ENCODE assay signal across 16 mouse cellular contexts in the genomic region with DNA sequence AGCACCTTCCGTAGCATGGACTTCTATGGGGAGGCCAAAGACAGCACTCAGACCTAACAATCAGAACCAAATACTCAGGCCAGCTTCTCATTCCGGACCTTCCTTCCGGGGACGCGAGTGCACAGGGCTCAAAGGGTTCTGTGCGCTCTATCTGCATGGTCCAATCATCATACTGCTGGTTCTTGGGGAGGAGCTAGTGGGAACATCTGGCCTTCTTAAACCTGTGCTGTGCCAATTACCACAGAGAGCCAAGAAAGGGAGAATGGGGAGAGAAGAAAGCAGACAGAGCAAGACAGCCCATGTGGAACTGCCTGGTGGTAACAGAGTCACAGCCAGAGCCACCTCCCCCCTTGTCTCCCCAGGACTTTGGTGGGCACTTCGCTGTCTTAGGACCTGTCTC. TPM values are rescaled to one million over a fixed set of nuclear protein-coding genes. Genes with fewer than 3 reads are reported as not detected.
A peak's percentile ranks its signal among the peaks of the same experiment; 100 is the strongest.
DNase-seq lines count a peak whose midpoint lies in the region; ATAC-seq and TF ChIP-seq lines count a peak whose summit lies in the region.
"Had no signal": no experiment of that assay in that cellular context is flagged by ENCODE, and none has a peak within 500 bp of the region (broad histone marks: within the 10 kb centered on the region; RNA-seq: fewer than 3 reads in every experiment).

No protein-coding gene starts in this region.

- no peaks in the 10 kb centered on the region for H3K9me3 ChIP-seq in kidney, embryonic 15.5 days (replicated peaks)
- H3K9me3 ChIP-seq in lung, postnatal 0 days (ENCODE audit: low read length) = no peaks in the 10 kb centered on the region
- H3K9me3 ChIP-seq: embryonic facial prominence, embryonic 12.5 days; hindbrain, embryonic 13.5 days had no signal

- no peak for ATAC-seq in kidney, embryonic 15.5 days (replicated peaks; ENCODE audit: low FRiP score)
- ATAC-seq in lung, postnatal 0 days = no peak
- no peak for ATAC-seq in inflammation-experienced regulatory T-cells, adult 6 months
- ATAC-seq: intestine, postnatal 0 days had no signal

- H3K4me1 ChIP-seq in kidney, embryonic 15.5 days = peaks cover 16% of the 10 kb centered on the region
- H3K4me1 ChIP-seq in lung, postnatal 0 days (ENCODE audit: insufficient read depth, low read depth, low read length) = peaks cover 15% of the 10 kb centered on the region; the same call in 1 of the 2 replicates
- H3K4me1 ChIP-seq in small intestine, adult 2 months (ENCODE audit: control insufficient read depth, insufficient read depth, insufficient read length, low read length) = 0 out of 2 replicates have a peak, but pooled peaks cover 3% of the 10 kb centered on the region
- H3K4me1 ChIP-seq: embryonic facial prominence, embryonic 12.5 days had no signal

- TF ChIP-seq EP300 in lung, postnatal 0 days (IDR thresholded peaks at IDR 0.05) = no peak

- TF ChIP-seq POLR2A in small intestine, adult 2 months (IDR thresholded peaks at IDR 0.05; ENCODE audit: low read depth, low read length) = no peak

- H3K9ac ChIP-seq in kidney, embryonic 15.5 days = no peak overlapping the region
- no peak overlapping the region for H3K9ac ChIP-seq in lung, postnatal 0 days (replicated peaks; ENCODE audit: low read depth)
- H3K9ac ChIP-seq: embryonic facial prominence, embryonic 12.5 days; hindbrain, embryonic 13.5 days had no signal

- DNase-seq in gastrocnemius, adult 18-20 months (ENCODE audit: low spot score) = peak; percentile 46
- DNase-seq in gastrocnemius, postnatal 36 days = no peak
- DNase-seq in kidney, postnatal 4 days = no peak
- no peak for DNase-seq in lung, postnatal 0 days (ENCODE audit: low spot score)
- DNase-seq in lung, postnatal 14 days = no peak
- DNase-seq: cerebellum, postnatal 14 days; liver; midbrain, embryonic 14.5 days; right cerebral cortex, adult 18-20 months; thymus, adult 2 months had no signal

- peaks cover 70% of the 10 kb centered on the region for H3K36me3 ChIP-seq in kidney, embryonic 15.5 days
- H3K36me3 ChIP-seq in lung, postnatal 0 days (ENCODE audit: insufficient read depth, low read length) = peaks cover 27% of the 10 kb centered on the region; the same call in 1 of the 2 replicates
- H3K36me3 ChIP-seq in small intestine, adult 2 months (ENCODE audit: control insufficient read depth, insufficient read depth, low read length) = 0 out of 2 replicates have a peak, but pooled peaks cover 4% of the 10 kb centered on the region

- no peaks in the 10 kb centered on the region for H3K27me3 ChIP-seq in kidney, embryonic 15.5 days
- H3K27me3 ChIP-seq in lung, postnatal 0 days (replicated peaks; ENCODE audit: insufficient read depth, low read length) = no peaks in the 10 kb centered on the region
- no peaks in the 10 kb centered on the region for H3K27me3 ChIP-seq in small intestine, adult 2 months (ENCODE audit: control insufficient read depth, insufficient read depth, low read length)
- H3K27me3 ChIP-seq: embryonic facial prominence, embryonic 12.5 days; hindbrain, embryonic 13.5 days had no signal

- peak overlapping the region; percentile 78; the same call in 1 of the 2 replicates for H3K27ac ChIP-seq in kidney, embryonic 15.5 days
- H3K27ac ChIP-seq in lung, postnatal 0 days (ENCODE audit: low read length) = peak overlapping the region; percentile 72
- H3K27ac ChIP-seq in small intestine, adult 2 months (ENCODE audit: insufficient read depth, low read depth, low read length) = peak overlapping the region; percentile 71
- H3K27ac ChIP-seq: hindbrain, embryonic 13.5 days had no signal

- WGBS in kidney, embryonic 15.5 days = 90% methylated on average over 7 of the region's 7 CpGs
- 90% methylated on average over 7 of the region's 7 CpGs for WGBS in lung, postnatal 0 days
- 83% methylated on average over 7 of the region's 7 CpGs for WGBS in small intestine, adult 2 months

- no peak for TF ChIP-seq CTCF in lung, postnatal 0 days (IDR thresholded peaks at IDR 0.05)
- TF ChIP-seq CTCF in small intestine, adult 2 months (IDR thresholded peaks at IDR 0.05; ENCODE audit: extremely low read depth, insufficient read length, insufficient replicate concordance, low read depth, low read length) = no peak

- H3K4me3 ChIP-seq in kidney, embryonic 15.5 days (replicated peaks) = no peak overlapping the region
- no peak overlapping the region for H3K4me3 ChIP-seq in lung, postnatal 0 days (ENCODE audit: low read depth, low read length)
- H3K4me3 ChIP-seq in small intestine, adult 2 months (ENCODE audit: low read depth, low read length) = no peak overlapping the region
- H3K4me3 ChIP-seq: embryonic facial prominence, embryonic 12.5 days; hindbrain, embryonic 13.5 days had no signal

- H3K4me2 ChIP-seq in kidney, embryonic 15.5 days = no peak overlapping the region
- H3K4me2 ChIP-seq in lung, postnatal 0 days (replicated peaks; ENCODE audit: low read depth, low read length) = no peak overlapping the region
- H3K4me2 ChIP-seq: embryonic facial prominence, embryonic 12.5 days; hindbrain, embryonic 13.5 days had no signal

- intact Hi-C loops in gastrocnemius, postnatal 36 days (cut with DNase I) = no loop called here

RNA-seq across cellular contexts. Expression of gene Tmem204, which starts 16.8 kb away (rescaled TPM):
- 10 to 100 TPM; 10.8 to 18.8 TPM for total RNA-seq in gastrocnemius, adult 18-20 months (2021)
- 10 to 100 TPM; 10.3 to 10.7 TPM for total RNA-seq in gastrocnemius, postnatal 36 days (2021)
- 29.6 and 31.6 TPM in 2 replicates for polyA plus RNA-seq in kidney, embryonic 15.5 days (2015; fragmentation: Nextera tagmentation; extraction: Ambion mirVana)
- polyA plus RNA-seq in lung, postnatal 0 days (2015; fragmentation: Nextera tagmentation; extraction: Ambion mirVana) = 186 and 218 TPM in 2 replicates
- 9.7 and 17.7 TPM in 2 replicates for polyA plus RNA-seq in small intestine, adult 2 months (2012; rRNA removed)
- polyA plus RNA-seq in inflammation-experienced regulatory T-cells, adult 6 months (2017; shearing (Covaris generic)) = under 1 TPM in 2 of 3 experiments, not detected in 1; 0.47 to 0.66 TPM

RNA-seq across cellular contexts. Expression of gene Telo2, which starts 49.2 kb away (rescaled TPM):
- 1 to 10 TPM; 4.0 to 6.0 TPM for total RNA-seq in gastrocnemius, adult 18-20 months (2021)
- total RNA-seq in gastrocnemius, postnatal 36 days (2021) = 1 to 10 TPM; 4.2 to 6.1 TPM
- polyA plus RNA-seq in kidney, embryonic 15.5 days (2015; fragmentation: Nextera tagmentation; extraction: Ambion mirVana) = 44.4 and 45.3 TPM in 2 replicates
- polyA plus RNA-seq in lung, postnatal 0 days (2015; fragmentation: Nextera tagmentation; extraction: Ambion mirVana) = 13.7 and 13.9 TPM in 2 replicates
- 7.3 and 8.9 TPM in 2 replicates for polyA plus RNA-seq in small intestine, adult 2 months (2012; rRNA removed)
- 10 to 100 TPM; 13.5 to 33.6 (median 17.7) TPM for polyA plus RNA-seq in inflammation-experienced regulatory T-cells, adult 6 months (2017; shearing (Covaris generic))

RNA-seq across cellular contexts. Expression of gene Ift140, which starts 50.7 kb away (rescaled TPM):
- total RNA-seq in gastrocnemius, adult 18-20 months (2021) = 1 to 10 TPM; 1.9 to 2.1 TPM
- 1 to 10 TPM; 1.7 to 2.0 TPM for total RNA-seq in gastrocnemius, postnatal 36 days (2021)
- polyA plus RNA-seq in kidney, embryonic 15.5 days (2015; fragmentation: Nextera tagmentation; extraction: Ambion mirVana) = 19.2 and 27.6 TPM in 2 replicates
- 6.8 and 7.9 TPM in 2 replicates for polyA plus RNA-seq in lung, postnatal 0 days (2015; fragmentation: Nextera tagmentation; extraction: Ambion mirVana)
- polyA plus RNA-seq in small intestine, adult 2 months (2012; rRNA removed) = 4.2 and 8.4 TPM in 2 replicates
- 10 to 100 TPM; 15.7 to 18.8 (median 17.2) TPM for polyA plus RNA-seq in inflammation-experienced regulatory T-cells, adult 6 months (2017; shearing (Covaris generic))

RNA-seq across cellular contexts. Expression of gene Cramp1l, which starts 51.0 kb away (rescaled TPM):
- 1 to 10 TPM; 6.8 to 7.6 TPM for total RNA-seq in gastrocnemius, adult 18-20 months (2021)
- total RNA-seq in gastrocnemius, postnatal 36 days (2021) = 1 to 10 TPM; 5.9 to 7.1 TPM
- polyA plus RNA-seq in kidney, embryonic 15.5 days (2015; fragmentation: Nextera tagmentation; extraction: Ambion mirVana) = 6.6 and 8.1 TPM in 2 replicates
- polyA plus RNA-seq in lung, postnatal 0 days (2015; fragmentation: Nextera tagmentation; extraction: Ambion mirVana) = 3.3 TPM in 2 replicates
- polyA plus RNA-seq in small intestine, adult 2 months (2012; rRNA removed) = 5.8 and 10.0 TPM in 2 replicates
- polyA plus RNA-seq in inflammation-experienced regulatory T-cells, adult 6 months (2017; shearing (Covaris generic)) = 10 to 100 TPM; 10.7 to 22.5 (median 17.2) TPM

RNA-seq across cellular contexts. Expression of gene Ptx4, which starts 54.0 kb away (rescaled TPM):
- 1 to 10 TPM; 1.1 to 1.5 TPM for total RNA-seq in gastrocnemius, adult 18-20 months (2021)
- total RNA-seq in gastrocnemius, postnatal 36 days (2021) = 1 to 10 TPM; 3.7 to 4.3 TPM
- 0.16 and 0.24 TPM in 2 replicates for polyA plus RNA-seq in kidney, embryonic 15.5 days (2015; fragmentation: Nextera tagmentation; extraction: Ambion mirVana)
- polyA plus RNA-seq in lung, postnatal 0 days (2015; fragmentation: Nextera tagmentation; extraction: Ambion mirVana) = 0.25 and 0.32 TPM in 2 replicates
- 0.10 TPM in 1 of 2 replicates, not detected in the other for polyA plus RNA-seq in small intestine, adult 2 months (2012; rRNA removed)
- not detected for polyA plus RNA-seq in inflammation-experienced regulatory T-cells, adult 6 months (2017; shearing (Covaris generic))
- polyA plus RNA-seq: hindbrain, embryonic 13.5 days; midbrain, embryonic 14.5 days; thymus, adult 2 months had no signal
